Mouse (Mus musculus): ENCODE data around the gene Itpr2. TPM values are rescaled to one million over a fixed set of nuclear protein-coding genes. Genes with fewer than 3 reads are reported as not detected.

Gene Itpr2
- polyA plus RNA-seq, 1 experiment, result 1.5 TPM

DNA sequence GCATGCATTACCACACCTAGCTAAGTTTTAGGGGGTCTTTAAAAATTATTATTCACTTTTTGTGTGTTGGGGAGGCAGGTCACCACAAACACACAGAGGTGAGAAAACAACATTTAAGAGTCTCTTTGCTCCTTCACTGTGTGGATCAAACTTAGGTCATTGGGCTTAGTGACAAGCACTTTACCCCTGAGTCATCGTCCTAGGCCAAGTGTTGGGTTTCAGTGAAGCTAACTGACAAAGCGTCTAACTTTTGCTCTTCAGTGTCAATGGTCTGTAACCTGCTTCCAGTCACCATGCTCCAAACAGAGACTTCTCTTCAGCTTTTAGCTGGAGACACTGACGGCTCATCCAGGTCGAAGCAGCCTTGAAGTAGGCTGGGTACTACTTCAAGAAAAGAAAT, 31.1 kb upstream of the Itpr2 start:
- H3K4me3 ChIP-seq (replicated peaks), result no peak overlapping the region
- TF ChIP-seq GATA1 (IDR thresholded peaks at IDR 0.05; ENCODE audit: borderline replicate concordance, low read length) (no peak), FLI1 (IDR thresholded peaks at IDR 0.05; ENCODE audit: low read length) (no peak)

DNA sequence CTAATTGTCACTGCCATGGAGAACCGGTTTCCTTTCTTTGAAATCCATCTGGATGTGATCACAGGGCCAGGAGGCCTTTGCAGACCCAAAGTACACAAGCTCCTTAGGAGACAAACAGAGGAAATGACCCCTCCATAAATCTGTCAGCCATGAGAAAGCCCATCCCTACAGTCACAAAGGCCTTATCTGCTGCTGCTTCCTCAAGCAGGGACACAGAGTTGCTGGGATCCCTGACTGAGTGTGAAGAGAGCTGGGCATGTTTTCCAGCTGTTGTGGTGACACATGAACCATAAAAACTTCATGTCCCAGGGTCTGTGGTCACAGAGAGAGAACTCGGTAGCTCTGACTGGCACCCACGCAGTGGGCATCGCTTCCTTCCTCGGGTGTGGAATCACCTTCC, 28.7 kb upstream of the Itpr2 start:
- Histone ChIP-seq H3K9me3 (no peaks in the 10 kb centered on the region), H3K4me1 (peaks cover 66% of the 10 kb centered on the region), H3K36me3 (replicated peaks; ENCODE audit: low read length) (no peaks in the 10 kb centered on the region), H3K4me3 (replicated peaks) (peak overlapping the region; percentile 62), H3K27me3 (replicated peaks) (peaks cover 8% of the 10 kb centered on the region)
- TF ChIP-seq FLI1 (IDR thresholded peaks at IDR 0.05; ENCODE audit: low read length), result no peak
- no peak for TF ChIP-seq GATA1 (IDR thresholded peaks at IDR 0.05; ENCODE audit: borderline replicate concordance, low read length)

More for the DNA sequence above, 31.1 kb upstream of the Itpr2 start:
- no peaks in the 10 kb centered on the region for H3K9me3 ChIP-seq
- peaks cover 49% of the 10 kb centered on the region for H3K4me1 ChIP-seq
- no peaks in the 10 kb centered on the region for H3K36me3 ChIP-seq (replicated peaks; ENCODE audit: low read length)
- H3K27me3 ChIP-seq (replicated peaks), result peaks cover 8% of the 10 kb centered on the region

DNA sequence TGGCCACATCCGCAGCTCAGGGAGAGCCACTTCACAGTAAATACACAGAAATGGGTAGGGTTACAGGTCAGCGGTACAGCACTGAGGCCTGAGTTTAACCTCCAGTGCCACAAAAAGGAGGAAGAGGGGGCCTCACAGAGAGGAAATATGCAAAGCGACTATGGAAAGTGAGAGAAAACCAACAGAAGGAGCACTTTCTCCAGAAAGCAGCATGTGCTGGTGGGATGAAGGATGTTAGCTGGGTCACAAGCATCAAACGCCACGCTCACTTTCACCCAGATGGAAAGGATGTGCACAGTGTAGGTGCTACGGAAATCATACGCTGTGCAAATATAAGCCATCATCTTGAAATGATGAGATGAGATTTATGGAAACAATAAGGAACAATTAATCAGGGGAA, 28.3 kb upstream of the Itpr2 start:
- Histone ChIP-seq H3K4me1 (peaks cover 71% of the 10 kb centered on the region), H3K36me3 (replicated peaks; ENCODE audit: low read length) (no peaks in the 10 kb centered on the region), H3K9me3 (no peaks in the 10 kb centered on the region), H3K4me3 (replicated peaks) (no peak overlapping the region), H3K27me3 (replicated peaks) (peaks cover 8% of the 10 kb centered on the region)
- TF ChIP-seq FLI1 (IDR thresholded peaks at IDR 0.05; ENCODE audit: low read length) (no peak), GATA1 (IDR thresholded peaks at IDR 0.05; ENCODE audit: borderline replicate concordance, low read length) (no peak)

DNA sequence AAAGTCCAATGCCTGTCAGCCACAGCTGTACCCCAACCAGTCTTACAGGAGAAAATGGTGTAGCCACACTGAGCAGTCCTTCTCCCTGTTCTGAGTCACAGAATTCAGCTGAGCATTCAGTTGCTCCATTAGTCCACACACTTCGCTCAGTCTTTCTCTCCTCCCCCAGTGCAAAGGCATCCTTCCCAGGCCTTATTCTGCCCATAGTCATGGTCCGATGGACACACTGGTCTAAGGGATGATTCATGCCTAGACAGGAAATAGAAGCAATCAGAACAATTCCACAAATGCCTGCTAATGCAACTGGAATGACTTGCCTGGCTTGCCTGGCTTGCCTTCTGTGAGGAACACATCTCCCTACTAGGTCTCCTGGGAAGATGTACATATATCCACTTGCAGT, 25.5 kb upstream of the Itpr2 start:
- peaks cover 61% of the 10 kb centered on the region for H3K4me1 ChIP-seq
- peaks cover 7% of the 10 kb centered on the region for H3K27me3 ChIP-seq (replicated peaks)
- no peak for TF ChIP-seq FLI1 (IDR thresholded peaks at IDR 0.05; ENCODE audit: low read length)
- no peak for TF ChIP-seq GATA1 (IDR thresholded peaks at IDR 0.05; ENCODE audit: borderline replicate concordance, low read length)
- H3K9me3 ChIP-seq, result no peaks in the 10 kb centered on the region
- no peaks in the 10 kb centered on the region for H3K36me3 ChIP-seq (replicated peaks; ENCODE audit: low read length)
- H3K4me3 ChIP-seq (replicated peaks), result no peak overlapping the region

DNA sequence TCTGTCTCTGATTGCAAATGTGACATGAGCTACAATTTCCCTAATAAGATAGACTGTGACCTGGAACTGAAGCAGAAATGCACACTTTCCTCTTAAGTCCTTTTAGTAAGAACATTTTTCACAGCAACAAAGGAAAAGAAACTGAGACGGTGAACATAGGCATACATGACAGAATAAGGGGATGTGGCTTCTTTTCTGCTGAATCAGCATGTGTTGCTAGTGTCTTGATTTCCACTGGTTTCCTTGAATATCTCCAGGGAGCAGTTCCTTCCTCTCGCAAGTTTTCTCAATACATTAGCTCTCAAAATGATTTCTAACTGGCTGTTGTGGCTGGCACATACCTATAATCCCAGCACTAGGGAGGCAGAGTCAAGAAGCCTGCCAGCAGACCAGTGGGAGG, 23.5 kb upstream of the Itpr2 start:
- no peaks in the 10 kb centered on the region for H3K9me3 ChIP-seq
- TF ChIP-seq FLI1 (IDR thresholded peaks at IDR 0.05; ENCODE audit: low read length) (no peak), GATA1 (IDR thresholded peaks at IDR 0.05; ENCODE audit: borderline replicate concordance, low read length) (no peak)
- H3K4me1 ChIP-seq, result peaks cover 59% of the 10 kb centered on the region
- peaks cover 7% of the 10 kb centered on the region for H3K27me3 ChIP-seq (replicated peaks)
- H3K36me3 ChIP-seq (replicated peaks; ENCODE audit: low read length), result no peaks in the 10 kb centered on the region
- no peak overlapping the region for H3K4me3 ChIP-seq (replicated peaks)

DNA sequence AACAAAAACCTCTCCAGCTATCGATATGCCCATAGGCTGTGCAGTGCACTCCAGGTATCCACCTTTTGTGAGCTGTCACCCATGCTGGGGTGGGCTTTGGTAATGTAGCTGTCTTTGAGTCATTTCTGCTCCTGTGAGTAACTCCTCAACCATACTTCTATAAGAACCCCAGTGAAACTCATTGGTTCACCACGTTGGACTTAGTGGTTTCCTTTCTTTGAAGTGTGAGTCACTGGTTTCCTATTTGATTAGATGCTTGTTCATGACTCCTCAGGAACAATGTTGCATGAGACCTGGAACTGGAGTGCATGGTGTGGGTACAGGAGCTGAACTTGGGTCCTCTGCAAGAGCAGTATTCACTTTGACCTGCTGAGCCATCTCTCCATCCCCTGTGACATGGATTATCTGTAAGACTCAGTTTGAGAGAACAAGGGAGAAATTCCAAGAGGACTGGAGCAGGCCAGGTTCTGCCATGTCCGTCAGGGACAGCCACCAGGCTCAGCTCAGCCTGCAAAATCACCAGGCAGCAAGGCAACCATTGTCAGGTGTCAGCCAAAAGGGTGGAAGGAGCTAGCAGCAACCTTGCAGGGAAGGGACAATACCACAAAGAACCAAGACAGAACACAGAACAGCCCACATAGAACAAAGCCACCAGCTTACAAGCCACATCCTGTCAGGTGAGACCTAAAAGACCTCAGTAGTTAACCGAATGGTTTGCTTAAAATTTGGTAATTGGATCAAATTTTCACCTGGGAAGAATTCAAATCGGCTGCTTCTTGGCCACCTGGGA, 19.6 kb upstream of the Itpr2 start:
- TF ChIP-seq GATA1 (IDR thresholded peaks at IDR 0.05; ENCODE audit: borderline replicate concordance, low read length) (no peak), FLI1 (IDR thresholded peaks at IDR 0.05; ENCODE audit: low read length) (no peak)
- Histone ChIP-seq H3K4me1 (peaks cover 45% of the 10 kb centered on the region), H3K27me3 (replicated peaks) (peaks cover 2% of the 10 kb centered on the region), H3K36me3 (replicated peaks; ENCODE audit: low read length) (no peaks in the 10 kb centered on the region), H3K4me3 (replicated peaks) (peak overlapping the region; percentile 82), H3K9me3 (no peaks in the 10 kb centered on the region)

DNA sequence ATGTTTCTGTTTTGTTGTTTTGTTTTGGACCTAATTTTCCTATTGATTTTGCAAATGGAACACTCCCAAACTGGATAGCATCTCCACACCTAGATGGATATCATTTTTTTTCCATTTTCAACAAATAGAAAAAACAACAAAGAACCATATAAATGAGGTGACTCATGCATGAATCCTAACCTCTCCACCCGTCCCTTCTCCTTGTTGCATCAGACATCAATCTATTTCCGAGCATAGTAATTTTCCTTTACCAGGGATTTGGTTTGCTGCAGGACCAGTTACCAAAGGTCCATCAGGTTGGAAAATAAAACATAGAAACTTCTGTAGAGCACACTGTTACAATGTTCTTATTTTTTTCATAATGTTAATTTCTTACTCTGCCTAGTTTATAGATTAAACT, 17.0 kb upstream of the Itpr2 start:
- Histone ChIP-seq H3K4me3 (replicated peaks) (no peak overlapping the region), H3K9me3 (no peaks in the 10 kb centered on the region), H3K4me1 (peaks cover 47% of the 10 kb centered on the region), H3K27me3 (replicated peaks) (peaks cover 5% of the 10 kb centered on the region), H3K36me3 (replicated peaks; ENCODE audit: low read length) (no peaks in the 10 kb centered on the region)
- TF ChIP-seq GATA1 (IDR thresholded peaks at IDR 0.05; ENCODE audit: borderline replicate concordance, low read length) (no peak), FLI1 (IDR thresholded peaks at IDR 0.05; ENCODE audit: low read length) (no peak)

DNA sequence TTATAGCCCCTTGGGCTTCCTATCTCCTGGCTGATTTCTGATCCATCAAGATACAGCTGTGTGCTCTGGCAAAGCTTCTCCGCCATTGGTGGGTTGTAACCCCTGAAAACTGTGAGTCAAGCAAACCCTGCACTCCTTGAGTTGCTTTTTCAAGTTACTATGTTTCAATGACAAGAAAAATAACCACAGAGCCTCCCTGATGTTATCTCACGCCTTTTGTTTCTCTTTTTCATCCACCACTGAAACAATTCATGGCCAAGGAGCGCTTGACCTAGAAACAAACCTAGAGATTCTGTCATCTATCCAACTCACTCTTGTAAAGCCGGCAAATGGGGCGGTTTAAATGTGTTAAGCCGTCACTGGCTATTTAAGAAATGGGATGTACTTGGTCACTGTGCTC, 13.9 kb upstream of the Itpr2 start:
- no peak for TF ChIP-seq GATA1 (IDR thresholded peaks at IDR 0.05; ENCODE audit: borderline replicate concordance, low read length)
- no peak for TF ChIP-seq FLI1 (IDR thresholded peaks at IDR 0.05; ENCODE audit: low read length)
- H3K27me3 ChIP-seq (replicated peaks), result peaks cover 10% of the 10 kb centered on the region
- H3K4me1 ChIP-seq, result peaks cover 46% of the 10 kb centered on the region
- no peaks in the 10 kb centered on the region for H3K9me3 ChIP-seq
- no peaks in the 10 kb centered on the region for H3K36me3 ChIP-seq (replicated peaks; ENCODE audit: low read length)
- no peak overlapping the region for H3K4me3 ChIP-seq (replicated peaks)

DNA sequence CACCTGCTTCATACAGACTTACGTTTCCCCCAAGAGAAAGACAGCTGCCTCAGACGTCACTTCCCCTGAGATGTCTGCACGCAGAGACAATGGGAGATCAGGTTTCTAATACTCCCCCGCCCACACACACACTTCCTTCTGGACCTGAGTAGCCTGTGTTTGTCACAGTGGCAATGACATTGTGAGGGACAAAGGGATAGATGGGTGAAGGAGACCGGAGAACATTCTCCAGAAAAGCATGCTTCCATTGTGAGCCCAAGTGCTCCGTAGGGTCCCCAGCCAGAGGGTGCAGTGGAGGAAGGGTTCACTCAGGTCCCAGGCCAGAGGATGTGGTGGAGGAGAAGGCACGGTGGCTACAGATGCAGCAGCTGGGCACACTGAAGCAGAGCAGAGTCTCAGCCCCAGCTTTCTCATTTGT, 12.5 kb upstream of the Itpr2 start:
- no peak for TF ChIP-seq FLI1 (IDR thresholded peaks at IDR 0.05; ENCODE audit: low read length)
- no peak for TF ChIP-seq GATA1 (IDR thresholded peaks at IDR 0.05; ENCODE audit: borderline replicate concordance, low read length)
- no peaks in the 10 kb centered on the region for H3K9me3 ChIP-seq
- H3K27me3 ChIP-seq (replicated peaks), result peaks cover 10% of the 10 kb centered on the region
- H3K36me3 ChIP-seq (replicated peaks; ENCODE audit: low read length), result no peaks in the 10 kb centered on the region
- peak overlapping the region; percentile 35 for H3K4me3 ChIP-seq (replicated peaks)
- peaks cover 40% of the 10 kb centered on the region for H3K4me1 ChIP-seq

DNA sequence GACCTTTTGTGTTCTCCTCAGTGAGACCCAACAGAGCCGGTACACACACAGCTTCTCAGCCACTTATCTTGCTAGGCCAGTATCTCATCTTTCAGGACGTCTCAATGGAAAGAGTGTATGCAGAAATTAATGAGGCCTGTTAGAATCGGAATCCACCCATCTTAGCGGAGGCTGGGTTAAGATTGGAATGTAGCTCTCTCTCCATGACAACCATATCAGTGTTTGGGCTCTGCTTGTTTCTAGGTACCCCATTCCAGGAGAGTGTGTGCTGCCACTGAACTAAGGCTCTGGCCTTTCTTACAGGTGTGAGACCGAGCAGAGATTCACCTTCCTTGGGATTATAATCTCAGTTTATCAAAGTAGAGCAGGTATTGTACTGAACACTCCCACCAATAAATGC, 11.9 kb upstream of the Itpr2 start:
- Histone ChIP-seq H3K4me3 (replicated peaks) (no peak overlapping the region), H3K9me3 (no peaks in the 10 kb centered on the region), H3K27me3 (replicated peaks) (peaks cover 10% of the 10 kb centered on the region), H3K4me1 (peaks cover 40% of the 10 kb centered on the region), H3K36me3 (replicated peaks; ENCODE audit: low read length) (no peaks in the 10 kb centered on the region)
- no peak for TF ChIP-seq GATA1 (IDR thresholded peaks at IDR 0.05; ENCODE audit: borderline replicate concordance, low read length)

All from megakaryocyte, embryonic 14.5 days (primary cell).